25 mouse cellular contexts compared by ENCODE assay signal in the genomic region with DNA sequence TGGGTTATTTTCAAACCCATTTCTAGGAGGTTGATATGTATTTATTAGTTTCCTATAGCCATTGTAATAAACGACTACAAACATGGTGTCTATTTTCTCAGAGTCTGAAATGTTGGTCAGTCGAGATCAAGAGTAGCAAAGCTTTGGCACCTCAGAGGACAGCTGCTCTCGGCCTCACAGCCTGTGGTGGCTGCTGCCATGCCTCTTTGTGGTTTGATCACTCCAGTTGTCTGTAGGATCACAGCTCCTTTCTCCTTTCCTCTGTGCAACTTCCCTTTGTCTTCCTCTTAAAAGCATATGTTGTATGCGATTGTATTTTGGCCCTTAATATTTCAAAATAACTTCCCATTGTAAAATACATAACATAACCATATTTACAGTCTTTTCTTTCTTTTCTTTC. TPM values are rescaled to one million over a fixed set of nuclear protein-coding genes. Genes with fewer than 3 reads are reported as not detected.
A peak's percentile ranks its signal among the peaks of the same experiment; 100 is the strongest.
DNase-seq lines count a peak whose midpoint lies in the region; ATAC-seq and TF ChIP-seq lines count a peak whose summit lies in the region.
"Had no signal": no experiment of that assay in that cellular context is flagged by ENCODE, and none has a peak within 500 bp of the region (broad histone marks: within the 10 kb centered on the region; RNA-seq: fewer than 3 reads in every experiment).

No protein-coding gene starts in this region.

- no peak overlapping the region for H3K27ac ChIP-seq in layer of hippocampus, adult 2 months
- H3K27ac ChIP-seq: embryonic facial prominence, embryonic 12.5 days; embryonic facial prominence, embryonic 15.5 days; gastrocnemius, adult 2 months; heart, embryonic 15.5 days; hindbrain, embryonic 10.5 days; hindbrain, embryonic 13.5 days; intestine, embryonic 15.5 days had no signal

- H3K4me3 ChIP-seq in layer of hippocampus, adult 2 months, result no peak overlapping the region
- H3K4me3 ChIP-seq: embryonic facial prominence, embryonic 12.5 days; embryonic facial prominence, embryonic 15.5 days; gastrocnemius, adult 2 months; heart, embryonic 12.5 days; heart, embryonic 15.5 days; hindbrain, embryonic 10.5 days; hindbrain, embryonic 13.5 days; intestine, embryonic 15.5 days had no signal

- DNase-seq in testis, postnatal 10 days (ENCODE audit: low spot score), result peak; percentile 28
- DNase-seq in testis, postnatal 14 days (ENCODE audit: low spot score), result no peak
- DNase-seq in layer of hippocampus, adult 2 months (ENCODE audit: low spot score in 2 of 2), result no peak
- no peak for DNase-seq in gastrocnemius, postnatal 25 days
- DNase-seq in urinary bladder, postnatal 25 days (ENCODE audit: low spot score), result no peak
- DNase-seq: adrenal gland, postnatal 10 days; adrenal gland, postnatal 36 days; cerebellum, adult 18-20 months; cerebellum, adult 9-10 months; cerebellum, postnatal 14 days; forebrain, postnatal 0 days; gastrocnemius, adult 2 months; gastrocnemius, postnatal 14 days had no signal

- peak; percentile 95 for ATAC-seq in common myeloid progenitor, adult 5-6 weeks (replicated peaks; ENCODE audit: low read depth, poor library complexity, severe bottlenecking)
- peak; percentile 57; the same call in 1 of the 2 replicates for ATAC-seq in megakaryocyte, adult 5-6 weeks (ENCODE audit: poor library complexity, severe bottlenecking)
- ATAC-seq: forebrain, embryonic 14.5 days; forebrain, postnatal 0 days; hindbrain, embryonic 16.5 days; intestine, embryonic 15.5 days; Patski had no signal

- no peak for TF ChIP-seq CTCF in layer of hippocampus, adult 2 months (conservative IDR thresholded peaks at IDR 0.05)

RNA-seq across cellular contexts. Expression of a gene that starts 10.9 kb away (rescaled TPM):
- total RNA-seq in common myeloid progenitor, adult 5-6 weeks (2017), result 5.7 and 11.1 TPM in 2 replicates
- 12.5 and 12.8 TPM in 2 replicates for total RNA-seq in megakaryocyte, adult 5-6 weeks (2015)
- 7.0 and 9.1 TPM in 2 replicates for total RNA-seq in megakaryocyte, adult 5-6 weeks (2017)
- 10 to 100 TPM; 32.9 to 34.6 TPM for total RNA-seq in layer of hippocampus, adult 2 months (2021)
- 10 to 100 TPM; 12.6 to 14.9 TPM for total RNA-seq in gastrocnemius, postnatal 25 days (2021)
